Mouse (Mus musculus) limb, embryonic 14.5 days (tissue): ENCODE measurements around the gene Lpp. TPM values are rescaled to one million over a fixed set of nuclear protein-coding genes. Genes with fewer than 3 reads are reported as not detected.

Experiments used
- ATAC-seq: fragments of 200-750 bp; cut with Nextera tagmentation; 2 replicates; pipeline ENCODE4 v1.8.0; 2017; ENCODE audit warnings: low read depth, moderate number of reproducible peaks, moderate TSS enrichment; ENCODE audit not compliant: low FRiP score
- DNase-seq: peaks from one replicate; pipeline ENCODE4 v3.0.0-alpha.2; 2015; ENCODE audit warnings: low spot score
- H3K27ac ChIP-seq: fragments of 300-500 bp; sonication (generic); replicated peaks from 2 replicates; pipeline ENCODE4 v1.5.1; 2014; ENCODE audit warnings: low read depth, mild to moderate bottlenecking, low read length, moderate library complexity, mixed read lengths
- H3K27me3 ChIP-seq: fragments of 300-500 bp; sonication (generic); 2 replicates; pipeline ENCODE4 v1.6.1; 2014; ENCODE audit warnings: low read length, mixed read lengths; ENCODE audit not compliant: control insufficient read depth, insufficient read depth
- H3K36me3 ChIP-seq: fragments of 300-500 bp; sonication (generic); 2 replicates; pipeline ENCODE4 v1.6.1; 2014; ENCODE audit warnings: mild to moderate bottlenecking, low read length, moderate library complexity, mixed read lengths; ENCODE audit not compliant: control insufficient read depth, insufficient read depth
- H3K4me1 ChIP-seq: fragments of 300-500 bp; sonication (generic); 2 replicates; pipeline ENCODE4 v1.6.1; 2014; ENCODE audit warnings: antibody characterized with exemption, low read length, mixed read lengths; ENCODE audit not compliant: control insufficient read depth, insufficient read depth
- H3K4me2 ChIP-seq: fragments of 300-500 bp; sonication (generic); replicated peaks from 2 replicates; pipeline ENCODE4 v1.6.1; 2014; ENCODE audit warnings: low read depth, mild to moderate bottlenecking, low read length, moderate library complexity; ENCODE audit not compliant: severe bottlenecking
- H3K4me3 ChIP-seq: fragments of 300-500 bp; sonication (generic); replicated peaks from 2 replicates; pipeline ENCODE4 v1.5.1; 2014; ENCODE audit warnings: low read length
- H3K9ac ChIP-seq: fragments of 300-500 bp; sonication (generic); 2 replicates; pipeline ENCODE4 v1.6.1; 2014; ENCODE audit warnings: mild to moderate bottlenecking, low read depth, low read length, moderate library complexity; ENCODE audit not compliant: severe bottlenecking
- H3K9me3 ChIP-seq: fragments of 300-500 bp; sonication (generic); 2 replicates; pipeline ENCODE4 v1.6.1; 2016; ENCODE audit warnings: low read length; ENCODE audit not compliant: control insufficient read depth
- POLR2A ChIP-seq: fragments of 200-500 bp; IDR thresholded peaks from 2 replicates; pipeline ENCODE4 v1.8.0; 2012; ENCODE audit warnings: inconsistent platforms, mild to moderate bottlenecking, moderate library complexity, borderline replicate concordance; ENCODE audit not compliant: insufficient read depth, insufficient read length; ENCODE audit errors: extremely low read depth
- WGBS: fragments of 180-500 bp; shearing (Covaris S2); extraction: QIAGEN DNeasy Blood & Tissue Kit; methylation state at CpG from one replicate; pipeline ENCODE4 v1.1.7; 2014; 5-methylcytosine and 5-hydroxymethylcytosine counted together
- polyA plus RNA-seq, 2 experiments: library from polyadenylated mRNA; depleted of rRNA in 1 of 2; stranded (reverse) in 1 of 2; unstranded in 1 of 2; fragments of >200 nt; fragmentation: Nextera tagmentation in 1 of 2; extraction: Ambion mirVana in 1 of 2; gene quantifications; 2 replicates each; pipeline versions ENCODE4 v1.2.1 to v1.2.3; 2012 to 2014

Gene Lpp
- polyA plus RNA-seq, 2 experiments, result 15.1 to 46.7 TPM

GRCm38 (mm10) chr16:24978226-24978625, 584.9 kb downstream of the Lpp start:
- no peak for TF ChIP-seq POLR2A
- Histone ChIP-seq H3K27ac (no peak overlapping the region), H3K27me3 (no peaks in the 10 kb centered on the region), H3K4me3 (no peak overlapping the region), H3K4me1 (no peaks in the 10 kb centered on the region), H3K9ac (no peak overlapping the region), H3K9me3 (no peaks in the 10 kb centered on the region), H3K4me2 (no peak overlapping the region), H3K36me3 (peaks cover 16% of the 10 kb centered on the region)
- 69% methylated on average over 1 of the region's 1 CpGs for WGBS
- DNase-seq, result no peak
- ATAC-seq, result no peak

- Histone ChIP-seq H3K4me2 (no peak overlapping the region), H3K9ac (no peak overlapping the region), H3K27me3 (no peaks in the 10 kb centered on the region), H3K27ac (no peak overlapping the region), H3K36me3 (peaks cover 16% of the 10 kb centered on the region), H3K4me1 (no peaks in the 10 kb centered on the region), H3K9me3 (no peaks in the 10 kb centered on the region), H3K4me3 (no peak overlapping the region)
- ATAC-seq, result no peak
- no peak for TF ChIP-seq POLR2A
- WGBS, result 92% methylated on average over 4 of the region's 4 CpGs
- DNase-seq, result no peak
Measured at GRCm38 (mm10) chr16:24979391-24979790, 586.1 kb downstream of the Lpp start.

- TF ChIP-seq POLR2A, result no peak
- DNase-seq, result no peak
- H3K36me3 ChIP-seq, result peaks cover 18% of the 10 kb centered on the region
- no peaks in the 10 kb centered on the region for H3K9me3 ChIP-seq
- no peak overlapping the region for H3K27ac ChIP-seq
- WGBS, result 86% methylated on average over 4 of the region's 4 CpGs
- no peak overlapping the region for H3K4me2 ChIP-seq
- H3K4me3 ChIP-seq, result no peak overlapping the region
- H3K27me3 ChIP-seq, result no peaks in the 10 kb centered on the region
- ATAC-seq, result no peak
- no peak overlapping the region for H3K9ac ChIP-seq
- no peaks in the 10 kb centered on the region for H3K4me1 ChIP-seq
Measured at GRCm38 (mm10) chr16:24982828-24983227, 589.5 kb downstream of the Lpp start.

- Histone ChIP-seq H3K4me2 (no peak overlapping the region), H3K27me3 (no peaks in the 10 kb centered on the region), H3K4me3 (no peak overlapping the region), H3K4me1 (peaks cover 5% of the 10 kb centered on the region; the same call in 1 of the 2 replicates), H3K36me3 (0 out of 2 replicates have a peak, but pooled peaks cover under 1% of the 10 kb centered on the region), H3K9me3 (no peaks in the 10 kb centered on the region), H3K27ac (no peak overlapping the region), H3K9ac (no peak overlapping the region)
- no peak for DNase-seq
- no peak for TF ChIP-seq POLR2A
- ATAC-seq, result no peak
- WGBS, result 90% methylated on average over 11 of the region's 11 CpGs
Measured at GRCm38 (mm10) chr16:24990331-24990730, 597.0 kb downstream of the Lpp start.

- TF ChIP-seq POLR2A, result no peak
- no peak overlapping the region for H3K27ac ChIP-seq
- WGBS, result 92% methylated on average over 10 of the region's 10 CpGs
- ATAC-seq (no peak), DNase-seq (no peak)
- H3K9ac ChIP-seq, result no peak overlapping the region
- H3K36me3 ChIP-seq, result no peaks in the 10 kb centered on the region
- H3K4me2 ChIP-seq, result no peak overlapping the region
- H3K27me3 ChIP-seq, result no peaks in the 10 kb centered on the region
- H3K9me3 ChIP-seq, result no peaks in the 10 kb centered on the region
- no peak overlapping the region for H3K4me3 ChIP-seq
- H3K4me1 ChIP-seq, result peaks cover 5% of the 10 kb centered on the region; the same call in 1 of the 2 replicates
Measured at GRCm38 (mm10) chr16:24991059-24991541, 597.8 kb downstream of the Lpp start.

- Histone ChIP-seq H3K36me3 (no peaks in the 10 kb centered on the region), H3K27me3 (no peaks in the 10 kb centered on the region)
- DNase-seq, result no peak
Measured at GRCm38 (mm10) chr16:24991995-24992394, 598.7 kb downstream of the Lpp start.

More at GRCm38 (mm10) chr16:24991995-24992394, 598.7 kb downstream of the Lpp start:
- Histone ChIP-seq H3K4me3 (no peak overlapping the region), H3K9me3 (no peaks in the 10 kb centered on the region), H3K9ac (no peak overlapping the region), H3K4me2 (no peak overlapping the region), H3K27ac (no peak overlapping the region), H3K4me1 (peaks cover 5% of the 10 kb centered on the region; the same call in 1 of the 2 replicates)
- WGBS, result 69% methylated on average over 3 of the region's 3 CpGs
- TF ChIP-seq POLR2A, result no peak
- no peak for ATAC-seq
